Mouse (Mus musculus) mature B cell (primary cell): ENCODE data around the gene Mtmr4.

Source experiments
- in situ Hi-C: fragments of 300-500 bp; cut with MboI; formaldehyde crosslinking; loops from 2 replicates; pipeline ENCODE4 v1.14.3; 2019

The Mtmr4 gene

DNA sequence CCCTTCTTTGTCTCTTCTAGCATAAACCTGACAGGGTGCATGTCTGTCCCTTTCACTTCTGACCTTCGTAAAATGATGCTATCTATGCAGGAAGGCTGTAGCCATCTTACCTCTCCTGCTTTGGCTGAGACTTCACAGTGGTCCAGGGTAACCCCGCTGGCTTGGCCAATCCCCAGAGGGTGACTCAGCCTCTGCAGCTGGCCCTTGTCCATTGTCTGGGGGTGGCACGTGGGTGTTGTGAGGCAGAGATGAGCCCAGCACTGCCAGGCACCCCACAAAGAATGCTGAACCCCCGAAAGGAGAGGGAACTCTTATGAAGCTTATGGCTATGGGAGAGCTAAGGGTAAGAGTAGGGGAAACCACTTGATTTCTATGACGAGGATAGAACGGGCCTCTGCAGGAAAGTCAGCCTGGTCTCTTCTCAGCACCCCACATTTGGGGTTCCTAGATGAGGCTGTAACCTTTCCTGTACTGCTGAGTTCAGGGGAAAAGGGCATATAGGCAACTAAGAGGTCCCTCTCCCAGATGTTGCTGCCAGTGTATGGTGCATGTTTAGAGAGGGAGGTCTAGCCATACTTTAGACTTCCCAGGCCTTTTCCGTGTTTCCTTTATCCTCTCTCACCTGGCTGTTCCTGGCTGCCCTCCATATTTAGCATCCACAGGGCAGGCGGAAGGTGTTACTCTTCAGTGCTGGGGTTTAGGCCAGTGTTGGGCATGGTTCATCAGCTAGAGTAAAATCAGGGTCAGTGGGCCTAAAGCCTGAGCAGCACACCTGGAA is 9.8 kb upstream of the Mtmr4 start:
- in situ Hi-C loops: no loop called here

- in situ Hi-C loops: no loop called here
These were observed 8.5 kb upstream of the Mtmr4 start for GRCm38 (mm10) chr11:87583291-87584034.

- in situ Hi-C loops: no loop called here
These were observed 7.1 kb upstream of the Mtmr4 start for GRCm38 (mm10) chr11:87584711-87585505.

- in situ Hi-C loops: no loop called here
These were observed 4.6 kb upstream of the Mtmr4 start for GRCm38 (mm10) chr11:87587211-87587874.

DNA sequence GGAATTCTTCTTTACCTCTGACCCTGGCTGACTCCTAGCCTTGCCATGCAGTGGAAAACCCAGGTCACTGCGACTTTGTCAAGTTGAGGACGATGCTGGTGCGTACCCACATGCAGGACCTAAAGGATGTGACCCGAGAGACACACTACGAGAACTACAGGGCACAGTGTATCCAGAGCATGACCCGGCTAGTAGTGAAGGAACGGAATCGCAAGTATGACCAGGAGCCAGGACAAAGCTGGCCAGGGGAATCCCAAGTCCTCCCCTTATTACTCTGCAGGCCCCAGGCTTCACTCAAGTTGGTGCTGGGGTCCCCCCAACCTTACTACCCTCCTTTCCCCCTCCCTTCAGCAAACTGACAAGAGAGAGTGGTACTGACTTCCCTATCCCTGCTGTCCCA is 2.4 kb upstream of the Mtmr4 start:
- in situ Hi-C loops: no loop called here

GRCm38 (mm10) chr11:87590841-87591525 is 979 bp upstream of the Mtmr4 start:
- in situ Hi-C loops: no loop called here

DNA sequence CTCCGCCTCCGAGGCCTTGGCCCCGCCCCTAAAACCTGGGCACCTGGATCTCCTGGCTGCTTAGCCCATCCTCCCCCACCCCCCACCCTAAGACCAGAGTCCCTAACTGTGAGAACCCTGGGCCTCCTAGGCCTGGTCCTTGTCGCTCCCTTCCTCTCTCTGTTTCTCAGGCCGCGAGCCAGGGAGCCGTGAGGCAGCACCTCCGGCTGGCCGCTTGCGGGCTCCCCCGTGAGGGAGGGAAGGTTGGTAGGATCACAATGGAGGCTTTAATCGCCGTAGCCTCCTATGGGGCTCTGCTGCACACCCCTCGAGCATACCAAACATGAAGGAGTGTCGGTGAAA is 363 bp downstream of the Mtmr4 start:
- in situ Hi-C loops: no loop called here

DNA sequence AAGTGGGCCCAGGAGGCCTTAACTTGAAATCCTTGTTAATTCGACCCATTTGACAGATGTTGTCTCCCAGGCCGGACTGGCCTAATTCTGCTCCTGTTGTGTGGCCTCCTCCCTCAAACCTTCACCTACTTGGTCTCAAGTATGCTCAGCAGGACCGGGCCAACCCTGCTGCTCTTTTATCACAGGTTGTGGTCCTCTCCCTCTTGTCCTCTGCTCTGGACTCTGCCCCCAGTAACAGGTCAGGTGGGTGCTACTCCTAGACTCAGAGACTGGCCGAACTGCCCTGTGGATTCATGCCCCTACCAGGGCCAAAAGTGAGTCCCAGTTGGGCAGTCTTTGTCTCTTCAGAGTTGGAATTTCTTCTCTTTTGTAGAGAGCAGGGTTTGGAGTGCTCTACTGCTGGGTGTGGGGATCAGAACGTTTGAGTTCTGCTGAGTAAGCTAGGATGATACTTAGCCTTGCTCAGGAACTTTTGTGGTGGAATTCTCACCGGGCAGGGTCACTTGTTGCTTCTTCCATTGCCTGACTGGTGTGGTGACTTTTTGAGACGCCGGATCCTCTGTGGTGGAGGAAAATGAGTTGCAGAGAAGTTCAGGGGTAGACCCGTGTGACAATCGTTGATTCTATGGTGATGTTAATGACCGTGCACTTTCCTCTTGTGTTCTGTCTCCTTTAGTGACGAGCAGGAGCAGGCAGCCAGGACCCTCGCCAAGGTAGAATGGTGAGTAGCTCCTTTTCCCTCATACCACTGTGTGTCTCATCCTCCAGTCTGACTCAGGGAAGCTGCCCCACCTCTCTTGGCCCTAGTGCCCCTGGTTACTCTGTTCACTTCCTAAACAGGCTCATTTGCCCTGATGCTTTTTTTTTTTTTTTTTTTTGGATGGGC is 994 bp downstream of the Mtmr4 start:
- in situ Hi-C loops: no loop called here

- in situ Hi-C loops: no loop called here
These were observed 3.4 kb downstream of the Mtmr4 start for GRCm38 (mm10) chr11:87595327-87595841.

DNA sequence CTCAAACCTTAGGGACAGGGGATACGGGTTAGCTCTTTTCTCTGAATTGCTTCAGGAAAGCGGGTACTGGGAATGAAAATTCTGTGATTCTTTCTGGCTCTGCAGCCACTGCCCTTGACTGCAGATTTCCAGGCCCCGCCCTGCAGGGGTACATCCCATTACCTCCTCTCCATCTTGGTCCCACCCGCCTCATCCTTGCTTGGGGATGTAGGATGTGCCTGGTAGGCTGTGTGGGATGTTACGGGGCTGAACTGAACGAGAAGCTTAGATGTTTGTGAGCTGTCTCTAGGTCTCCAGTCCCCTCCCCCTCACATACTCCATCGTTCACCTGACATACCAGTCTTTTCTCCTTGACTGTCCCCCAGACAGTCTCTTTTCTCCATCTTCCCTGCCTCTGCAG is 4.0 kb downstream of the Mtmr4 start:
- in situ Hi-C loops: no loop called here

DNA sequence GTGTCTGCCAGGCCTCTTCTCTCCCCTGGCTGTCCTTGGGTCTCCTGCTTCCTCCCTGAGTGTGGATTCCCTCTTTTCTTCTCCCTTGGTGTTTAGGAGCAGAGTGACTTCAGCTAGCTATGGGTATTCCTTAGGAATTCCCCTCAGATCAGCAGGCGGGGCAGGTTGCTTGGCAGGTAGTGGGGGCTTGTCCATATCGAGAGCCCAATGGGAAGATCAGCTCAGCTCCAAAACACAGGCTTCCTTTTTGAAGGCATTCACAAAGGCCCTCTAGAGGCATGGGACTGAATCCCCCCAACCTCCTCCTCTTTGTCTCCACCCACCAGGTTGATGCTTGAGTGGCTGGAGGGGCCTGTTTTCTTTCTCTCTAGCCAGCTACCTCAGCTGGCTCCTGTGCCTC is 4.5 kb downstream of the Mtmr4 start:
- in situ Hi-C loops: no loop called here

DNA sequence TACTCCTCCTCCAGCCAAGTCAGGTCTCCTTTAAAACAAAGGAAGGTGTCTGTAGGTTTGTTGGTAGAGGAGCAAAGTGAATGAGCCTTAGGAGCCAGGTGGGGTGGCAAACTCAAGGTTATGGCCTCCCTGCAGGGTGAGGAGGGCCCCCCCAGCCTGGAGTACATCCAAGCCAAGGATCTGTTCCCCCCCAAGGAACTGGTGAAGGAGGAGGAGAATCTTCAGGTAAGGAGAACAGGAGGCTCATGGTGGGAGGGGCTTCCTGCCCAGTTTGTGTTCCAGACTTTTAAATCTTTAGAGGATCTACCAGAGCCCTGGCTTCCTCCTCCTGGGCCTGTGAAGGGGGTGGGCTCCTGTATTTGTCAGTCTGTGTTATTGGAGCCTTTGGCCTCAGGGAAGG is 5.1 kb downstream of the Mtmr4 start:
- in situ Hi-C loops: no loop called here

- in situ Hi-C loops: no loop called here
These were observed 7.6 kb downstream of the Mtmr4 start for GRCm38 (mm10) chr11:87599395-87600089.

DNA sequence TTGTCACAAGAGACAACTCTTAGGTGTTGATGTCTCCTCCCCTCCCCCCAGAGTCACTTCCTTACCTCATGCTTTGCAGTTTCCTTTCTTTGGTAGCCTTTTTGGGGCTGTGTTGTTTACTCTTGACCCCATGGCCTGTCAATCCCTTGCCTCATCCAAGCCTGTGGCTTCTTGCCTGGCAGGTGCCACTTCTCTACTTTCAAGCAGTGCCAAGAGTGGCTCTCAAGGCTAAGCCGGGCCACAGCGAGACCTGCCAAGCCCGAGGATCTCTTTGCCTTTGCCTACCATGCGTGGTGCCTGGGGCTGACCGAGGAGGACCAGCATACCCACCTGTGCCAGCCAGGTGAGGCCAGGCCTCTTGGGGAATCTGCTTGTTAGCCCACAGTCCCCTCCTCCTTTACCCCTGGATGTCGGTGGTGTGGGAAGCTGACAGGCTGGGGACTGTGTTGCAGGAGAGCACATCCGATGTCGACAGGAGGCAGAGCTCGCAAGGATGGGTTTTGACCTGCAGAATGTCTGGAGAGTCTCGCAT is 8.4 kb downstream of the Mtmr4 start:
- in situ Hi-C loops: no loop called here

- in situ Hi-C loops: no loop called here
These were observed 10.3 kb downstream of the Mtmr4 start for GRCm38 (mm10) chr11:87602234-87602633.

GRCm38 (mm10) chr11:87603571-87603970 is 11.6 kb downstream of the Mtmr4 start:
- in situ Hi-C loops: no loop called here

DNA sequence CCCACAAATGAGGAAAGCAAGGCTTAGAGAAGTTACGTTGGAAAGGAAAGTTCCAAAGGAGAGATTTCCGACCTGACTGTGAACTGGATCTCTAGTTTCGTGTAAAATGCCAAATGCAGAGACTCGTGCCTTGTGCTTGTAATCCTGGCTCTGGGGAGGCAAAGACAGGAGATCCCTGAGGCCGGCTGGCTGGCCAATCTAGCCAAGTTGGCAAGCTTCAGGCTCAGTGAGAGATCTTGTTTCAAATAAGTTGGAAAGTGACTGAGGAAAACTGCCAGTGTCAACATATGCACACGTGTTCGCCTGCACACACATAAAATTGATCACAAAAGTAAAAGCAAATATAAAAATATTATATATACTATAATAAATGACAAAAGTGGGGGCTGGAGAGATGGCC is 17.3 kb downstream of the Mtmr4 start:
- in situ Hi-C loops: no loop called here

GRCm38 (mm10) chr11:87611547-87611946 is 19.6 kb downstream of the Mtmr4 start:
- in situ Hi-C loops: no loop called here

- in situ Hi-C loops: no loop called here
These were observed 22.0 kb downstream of the Mtmr4 start for GRCm38 (mm10) chr11:87613972-87614371.
